Mouse (Mus musculus) intestine, embryonic 16.5 days (tissue): Measurements from ENCODE around the gene Kptn. TPM values are rescaled to one million over a fixed set of nuclear protein-coding genes. Genes with fewer than 3 reads are reported as not detected.

Source experiments
- ATAC-seq: fragments of 200-750 bp; cut with Nextera tagmentation; 2 replicates; pipeline ENCODE4 v1.8.0; 2017; ENCODE audit warnings: moderate TSS enrichment, moderate library complexity
- H3K27ac ChIP-seq: fragments of 300-500 bp; sonication (generic); 2 replicates; pipeline ENCODE4 v1.5.1; 2014; ENCODE audit warnings: mild to moderate bottlenecking, low read length
- H3K27me3 ChIP-seq: fragments of 300-500 bp; sonication (generic); replicated peaks from 2 replicates; pipeline ENCODE4 v1.6.1; 2014; ENCODE audit warnings: low read length, control low read depth, mixed read lengths; ENCODE audit not compliant: control insufficient read depth, insufficient read depth
- H3K36me3 ChIP-seq: fragments of 300-500 bp; sonication (generic); 2 replicates; pipeline ENCODE4 v1.6.1; 2014; ENCODE audit warnings: low read length, control low read depth; ENCODE audit not compliant: control insufficient read depth, insufficient read depth
- H3K4me1 ChIP-seq: fragments of 300-500 bp; sonication (generic); 2 replicates; pipeline ENCODE4 v1.6.1; 2014; ENCODE audit warnings: low read length, control low read depth, mixed read lengths; ENCODE audit not compliant: control insufficient read depth, insufficient read depth
- H3K4me2 ChIP-seq: fragments of 300-500 bp; sonication (generic); 2 replicates; pipeline ENCODE4 v1.6.1; 2014; ENCODE audit warnings: low read depth, low read length, control low read depth
- H3K4me3 ChIP-seq: fragments of 300-500 bp; sonication (generic); 2 replicates; pipeline ENCODE4 v1.5.1; 2014; ENCODE audit warnings: mild to moderate bottlenecking, low read length
- H3K9ac ChIP-seq: fragments of 300-500 bp; sonication (generic); 2 replicates; pipeline ENCODE4 v1.6.1; 2014; ENCODE audit warnings: low read depth, low read length
- H3K9me3 ChIP-seq: fragments of 300-500 bp; sonication (generic); 2 replicates; pipeline ENCODE4 v1.6.1; 2016; ENCODE audit warnings: low read length, control low read depth; ENCODE audit not compliant: control insufficient read depth
- WGBS: fragments of 180-500 bp; shearing (Covaris S2); extraction: QIAGEN DNeasy Blood & Tissue Kit; methylation state at CpG from one replicate; pipeline ENCODE4 v1.1.7; 2014; 5-methylcytosine and 5-hydroxymethylcytosine counted together
- polyA plus RNA-seq: library from polyadenylated mRNA; unstranded; fragments of >200 nt; fragmentation: Nextera tagmentation; extraction: Ambion mirVana; gene quantifications from 2 replicates; pipeline ENCODE4 v1.2.1, GENCODE M21; 2015

The Kptn gene
- polyA plus RNA-seq, 1 experiment from 2014 or later, result 27.1 TPM

DNA sequence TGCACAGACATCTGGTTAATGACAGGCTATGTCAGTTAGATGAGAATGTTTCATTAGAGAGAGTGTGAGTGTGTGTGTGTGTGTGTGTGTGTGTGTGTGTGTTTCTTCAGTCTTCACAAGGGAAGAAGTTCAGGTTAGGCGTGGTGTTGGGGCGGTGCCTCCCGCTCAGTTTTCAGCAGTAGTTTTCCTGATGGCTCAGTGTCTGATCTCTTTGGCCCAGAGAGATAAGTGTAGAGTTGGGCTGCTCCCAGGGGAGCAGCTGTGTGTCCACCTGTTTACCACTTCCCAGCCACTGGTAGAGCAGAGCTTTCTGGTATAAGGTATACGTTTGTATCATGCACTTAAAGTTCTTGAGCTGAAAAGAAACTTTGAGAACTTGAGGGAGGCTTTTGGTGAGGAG, 19.8 kb upstream of the Kptn start:
- ATAC-seq, result no peak

DNA sequence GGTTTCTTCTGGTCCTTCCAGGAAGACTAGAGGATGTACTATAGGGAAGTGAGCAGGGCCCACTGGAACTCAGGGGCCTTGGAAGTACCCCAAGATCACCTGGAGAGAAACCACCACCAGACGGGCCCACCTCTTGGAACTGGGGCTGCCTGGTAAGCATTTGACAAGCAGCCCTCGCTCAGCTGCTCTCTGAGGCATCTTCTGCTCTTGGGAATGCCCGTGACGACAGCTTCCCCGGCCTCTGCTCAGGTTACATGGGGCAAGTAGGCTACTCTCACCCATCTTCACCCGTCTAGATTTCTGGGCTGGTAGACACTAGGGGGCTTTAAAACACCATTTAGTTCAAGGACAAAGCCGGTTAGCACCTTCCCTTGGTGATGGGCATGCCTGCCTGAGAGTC, 18.6 kb upstream of the Kptn start:
- H3K9ac ChIP-seq, result no peak overlapping the region
- H3K9me3 ChIP-seq, result no peaks in the 10 kb centered on the region
- peaks cover 24% of the 10 kb centered on the region for H3K4me1 ChIP-seq
- H3K36me3 ChIP-seq, result peaks cover 3% of the 10 kb centered on the region; the same call in 1 of the 2 replicates
- ATAC-seq, result no peak
- no peak overlapping the region for H3K4me3 ChIP-seq
- H3K27me3 ChIP-seq, result no peaks in the 10 kb centered on the region
- no peak overlapping the region for H3K27ac ChIP-seq
- 77% methylated on average over 7 of the region's 7 CpGs for WGBS
- H3K4me2 ChIP-seq, result no peak overlapping the region

More for the DNA sequence above, 19.8 kb upstream of the Kptn start:
- Histone ChIP-seq H3K9ac (peak overlapping the region; percentile 42), H3K9me3 (no peaks in the 10 kb centered on the region), H3K27me3 (no peaks in the 10 kb centered on the region), H3K4me1 (peaks cover 24% of the 10 kb centered on the region), H3K36me3 (peaks cover 3% of the 10 kb centered on the region; the same call in 1 of the 2 replicates), H3K4me3 (peak overlapping the region; percentile 97; the same call in 1 of the 2 replicates), H3K4me2 (peak overlapping the region; percentile 93), H3K27ac (no peak overlapping the region)
- WGBS, result 64% methylated on average over 4 of the region's 4 CpGs

DNA sequence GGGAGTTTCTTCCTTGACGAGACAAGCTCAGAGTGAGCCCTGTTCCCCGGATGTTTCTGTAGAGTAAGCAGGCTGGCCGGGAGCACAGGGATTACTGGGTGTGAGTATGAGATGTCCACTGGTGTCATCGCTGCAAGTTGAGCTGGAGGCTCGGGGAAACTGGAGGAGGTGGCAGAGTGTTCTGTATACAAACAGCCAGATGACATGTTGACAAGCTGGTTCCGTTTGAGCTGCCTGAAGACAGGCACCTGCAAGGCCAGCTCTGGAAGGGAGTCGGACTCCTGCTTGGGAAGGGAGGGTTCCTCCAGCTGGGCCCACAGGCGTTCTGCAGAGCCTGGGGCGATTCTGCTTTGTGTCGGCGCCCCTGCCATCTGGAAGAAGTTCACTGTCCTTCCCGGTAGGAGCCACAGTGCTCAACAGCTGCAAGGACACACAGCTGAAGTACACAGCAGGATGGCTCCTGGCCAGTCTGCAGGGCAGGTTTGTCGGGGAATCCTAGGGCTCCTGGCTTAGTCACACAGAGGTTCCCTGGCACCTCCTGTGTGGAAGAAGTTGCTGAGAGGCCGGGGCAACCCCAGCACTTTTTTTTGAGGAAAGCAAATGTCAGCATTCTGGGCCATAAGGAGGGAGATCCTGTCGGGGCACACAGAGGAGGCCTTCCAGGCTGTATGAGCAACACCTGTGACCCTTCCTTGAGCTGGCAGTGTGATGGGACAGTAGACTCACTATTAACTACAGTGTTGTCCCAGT, 17.8 kb upstream of the Kptn start:
- ATAC-seq, result no peak
- no peak overlapping the region; the same call in 1 of the 2 replicates for H3K9ac ChIP-seq
- H3K27ac ChIP-seq, result no peak overlapping the region
- no peak overlapping the region for H3K4me2 ChIP-seq
- peaks cover 3% of the 10 kb centered on the region; the same call in 1 of the 2 replicates for H3K36me3 ChIP-seq
- no peaks in the 10 kb centered on the region for H3K27me3 ChIP-seq
- 77% methylated on average over 15 of the region's 15 CpGs for WGBS
- peaks cover 24% of the 10 kb centered on the region for H3K4me1 ChIP-seq
- H3K4me3 ChIP-seq, result no peak overlapping the region
- no peaks in the 10 kb centered on the region for H3K9me3 ChIP-seq

DNA sequence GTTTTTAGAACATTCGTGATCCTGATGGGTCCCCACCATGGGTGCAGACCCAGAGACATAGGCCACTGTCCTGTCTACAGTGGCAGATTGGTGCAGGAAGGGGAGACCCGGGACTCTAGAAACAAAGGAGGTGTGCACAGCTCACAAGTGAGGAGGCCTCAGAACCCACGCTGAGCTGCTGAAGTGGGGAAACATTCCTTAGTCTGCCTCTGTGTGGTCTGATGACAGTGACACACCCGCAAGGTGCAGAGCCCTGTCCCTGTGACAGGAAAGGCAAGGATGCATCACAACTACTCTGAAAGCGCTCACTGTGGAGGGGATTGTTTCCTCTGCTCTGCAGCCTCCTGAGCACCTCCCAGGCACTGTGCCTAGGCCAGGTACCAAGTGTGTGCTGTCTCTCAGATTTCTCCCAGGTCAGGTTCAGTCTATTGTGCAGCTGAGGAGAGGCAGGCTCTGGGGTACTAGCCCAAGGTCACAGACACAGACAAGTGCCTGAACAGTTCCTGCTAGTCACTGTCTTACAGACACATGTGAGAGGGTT, 16.9 kb upstream of the Kptn start:
- H3K36me3 ChIP-seq, result peaks cover 8% of the 10 kb centered on the region; the same call in 1 of the 2 replicates
- H3K9ac ChIP-seq, result no peak overlapping the region
- no peaks in the 10 kb centered on the region for H3K9me3 ChIP-seq
- H3K4me3 ChIP-seq, result no peak overlapping the region
- no peaks in the 10 kb centered on the region for H3K27me3 ChIP-seq
- ATAC-seq, result no peak
- no peak overlapping the region for H3K27ac ChIP-seq
- peaks cover 22% of the 10 kb centered on the region for H3K4me1 ChIP-seq
- no peak overlapping the region for H3K4me2 ChIP-seq
- 91% methylated on average over 5 of the region's 5 CpGs for WGBS

DNA sequence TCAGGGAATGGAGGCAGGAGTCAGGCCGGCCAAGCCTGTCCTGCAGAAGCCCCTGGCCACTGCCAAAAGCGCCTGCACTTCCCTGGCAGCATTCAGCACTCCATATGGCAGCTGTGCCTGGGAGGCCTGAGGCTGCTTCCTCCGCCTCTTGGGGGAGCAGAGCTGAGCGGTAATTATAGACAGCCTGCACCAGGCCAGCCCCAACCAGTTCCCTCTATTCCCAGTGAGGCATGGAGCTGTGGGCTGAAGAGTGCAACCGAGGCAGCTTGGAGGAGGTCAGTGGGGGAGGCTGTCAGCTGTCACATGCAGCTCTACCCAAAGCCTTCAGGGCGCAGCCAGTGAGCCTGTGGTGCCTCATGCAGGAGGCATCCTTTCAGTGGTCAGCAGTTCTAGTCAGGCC, 15.9 kb upstream of the Kptn start:
- peaks cover 13% of the 10 kb centered on the region for H3K36me3 ChIP-seq
- H3K9ac ChIP-seq, result no peak overlapping the region
- H3K4me1 ChIP-seq, result peaks cover 22% of the 10 kb centered on the region
- ATAC-seq, result no peak
- WGBS, result 80% methylated on average over 6 of the region's 6 CpGs
- H3K4me3 ChIP-seq, result no peak overlapping the region
- no peak overlapping the region for H3K27ac ChIP-seq
- no peaks in the 10 kb centered on the region for H3K9me3 ChIP-seq
- H3K4me2 ChIP-seq, result no peak overlapping the region
- H3K27me3 ChIP-seq, result no peaks in the 10 kb centered on the region

DNA sequence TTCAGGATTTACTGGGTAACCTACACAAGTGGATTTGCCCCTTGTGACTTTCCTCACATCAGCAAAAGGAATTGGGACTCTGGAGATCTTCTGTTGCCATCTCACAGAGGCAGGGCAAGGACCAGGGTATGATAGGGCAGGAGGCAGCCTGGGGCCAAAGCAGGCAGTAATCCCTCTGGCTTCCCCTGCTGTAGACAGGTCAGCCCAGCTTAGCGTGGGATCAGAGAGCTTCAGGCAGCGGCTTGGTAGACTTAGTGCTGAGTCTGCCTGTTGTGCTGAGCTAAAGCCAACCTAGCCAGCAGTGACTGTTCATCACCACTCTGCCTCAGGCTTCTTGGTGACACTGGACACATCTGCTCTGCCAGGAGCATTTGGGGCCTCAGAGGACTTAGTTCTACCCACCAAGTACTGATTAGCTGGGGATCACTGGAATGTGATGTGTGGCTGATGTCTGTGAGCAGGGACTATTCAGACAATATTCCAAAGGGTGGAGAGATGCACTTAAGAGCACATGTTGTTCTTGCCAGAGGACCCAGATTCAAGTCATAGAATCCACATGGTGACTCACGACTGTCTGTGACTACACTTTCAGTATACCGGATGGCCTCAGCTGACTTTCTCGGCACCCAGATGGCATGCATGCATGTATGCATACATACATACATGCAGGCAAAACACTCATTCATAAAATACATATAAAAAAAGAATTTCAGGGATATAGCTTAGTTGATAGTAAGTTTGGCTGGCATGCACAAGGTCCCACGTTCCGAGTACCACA, 14.9 kb upstream of the Kptn start:
- H3K9me3 ChIP-seq, result no peaks in the 10 kb centered on the region
- no peak overlapping the region for H3K4me3 ChIP-seq
- H3K36me3 ChIP-seq, result peaks cover 18% of the 10 kb centered on the region
- no peak for ATAC-seq
- no peak overlapping the region for H3K9ac ChIP-seq
- H3K27ac ChIP-seq, result no peak overlapping the region
- WGBS, result 93% methylated on average over 7 of the region's 7 CpGs
- no peak overlapping the region for H3K4me2 ChIP-seq
- H3K4me1 ChIP-seq, result peaks cover 13% of the 10 kb centered on the region
- H3K27me3 ChIP-seq, result no peaks in the 10 kb centered on the region

DNA sequence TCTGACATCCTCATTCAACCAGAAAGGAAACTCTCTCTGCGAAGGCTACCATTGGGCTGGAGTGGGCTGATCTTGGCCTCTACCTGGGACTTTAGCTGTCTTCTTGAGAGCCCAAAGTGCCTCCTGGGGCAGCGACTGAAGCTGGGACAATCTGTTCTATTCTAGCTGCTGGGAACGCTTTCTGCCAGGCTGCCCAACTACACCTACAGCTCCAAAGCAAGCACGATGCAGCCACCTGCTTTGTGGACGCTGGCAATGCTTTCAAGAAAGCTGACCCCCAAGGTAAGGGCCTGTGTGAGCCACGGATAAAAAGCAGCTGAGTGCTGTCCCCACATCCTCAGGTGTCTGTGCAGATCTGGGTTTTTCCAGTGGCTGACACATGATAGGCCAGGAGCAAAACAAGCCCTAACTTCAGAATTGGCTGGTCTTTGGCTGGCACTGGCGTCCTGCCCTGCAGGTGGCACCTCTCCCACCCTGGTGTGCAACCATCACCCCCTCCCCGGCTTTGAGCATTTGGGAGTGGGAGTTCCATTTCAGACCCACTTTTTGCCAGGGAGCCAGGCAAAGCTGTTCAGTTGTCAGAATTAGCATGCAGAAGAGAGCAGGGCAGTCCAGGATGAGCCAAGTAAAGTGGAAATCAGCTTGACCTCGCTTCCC, 10.7 kb upstream of the Kptn start:
- Histone ChIP-seq H3K36me3 (peaks cover 19% of the 10 kb centered on the region), H3K4me2 (no peak overlapping the region), H3K9me3 (no peaks in the 10 kb centered on the region), H3K27ac (no peak overlapping the region), H3K4me1 (no peaks in the 10 kb centered on the region), H3K9ac (no peak overlapping the region), H3K4me3 (no peak overlapping the region), H3K27me3 (no peaks in the 10 kb centered on the region)
- ATAC-seq, result no peak
- WGBS, result 93% methylated on average over 9 of the region's 9 CpGs

DNA sequence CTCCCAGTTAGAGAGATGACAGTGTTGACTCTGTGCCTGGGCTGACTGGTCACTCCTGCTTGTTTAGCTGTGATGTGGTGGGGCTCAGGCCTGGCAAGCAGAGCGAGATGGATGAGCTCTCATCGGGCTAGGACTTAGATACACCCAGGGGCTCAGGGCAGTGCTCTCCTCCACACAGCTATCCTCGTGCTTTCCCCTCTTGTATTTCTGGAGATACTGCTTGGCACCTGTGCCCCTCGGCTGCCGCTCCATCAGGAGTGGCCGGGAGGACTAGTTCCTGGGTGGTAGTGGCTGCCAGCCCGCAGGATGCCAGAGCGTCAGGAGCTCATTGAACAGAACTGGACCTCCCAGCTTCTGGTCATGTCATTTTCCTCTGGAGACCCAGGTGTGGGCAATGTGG, 9.5 kb upstream of the Kptn start:
- 95% methylated on average over 8 of the region's 8 CpGs for WGBS
- Histone ChIP-seq H3K27me3 (no peaks in the 10 kb centered on the region), H3K4me2 (no peak overlapping the region), H3K36me3 (peaks cover 24% of the 10 kb centered on the region), H3K9ac (no peak overlapping the region), H3K27ac (no peak overlapping the region), H3K4me1 (no peaks in the 10 kb centered on the region), H3K4me3 (no peak overlapping the region), H3K9me3 (no peaks in the 10 kb centered on the region)
- no peak for ATAC-seq
